Mouse (Mus musculus): ENCODE measurements around the gene Tbc1d4.

DNA sequence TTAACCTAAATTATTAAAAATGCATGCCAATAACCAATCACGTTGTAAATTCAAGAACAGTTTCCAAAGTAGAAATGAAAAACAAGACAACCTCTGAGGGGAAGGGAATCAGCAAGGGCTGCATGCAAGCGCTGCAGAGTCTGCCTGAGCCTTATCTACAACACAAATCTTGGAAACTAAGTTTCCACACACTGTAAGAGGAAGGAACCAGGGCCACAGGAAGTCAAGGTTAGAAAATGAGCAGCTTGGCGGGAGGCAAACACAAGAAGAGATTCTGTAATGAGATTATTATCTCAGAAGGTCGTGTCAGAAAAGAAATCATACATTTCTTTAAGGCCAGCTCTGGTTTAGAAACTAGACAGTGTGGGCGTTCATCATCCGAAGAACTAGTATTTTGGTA is 156.1 kb downstream of the Tbc1d4 start:
- no peak for TF ChIP-seq CTCF (IDR thresholded peaks at IDR 0.05; ENCODE audit: insufficient read depth, low read length)
- TF ChIP-seq POLR2A (IDR thresholded peaks at IDR 0.05; ENCODE audit: borderline replicate concordance, extremely low read depth, low read depth, low read length) = no peak

All from lung, adult 2 months (tissue).